ENCODE assay signal across 17 mouse cellular contexts in the genomic region with DNA sequence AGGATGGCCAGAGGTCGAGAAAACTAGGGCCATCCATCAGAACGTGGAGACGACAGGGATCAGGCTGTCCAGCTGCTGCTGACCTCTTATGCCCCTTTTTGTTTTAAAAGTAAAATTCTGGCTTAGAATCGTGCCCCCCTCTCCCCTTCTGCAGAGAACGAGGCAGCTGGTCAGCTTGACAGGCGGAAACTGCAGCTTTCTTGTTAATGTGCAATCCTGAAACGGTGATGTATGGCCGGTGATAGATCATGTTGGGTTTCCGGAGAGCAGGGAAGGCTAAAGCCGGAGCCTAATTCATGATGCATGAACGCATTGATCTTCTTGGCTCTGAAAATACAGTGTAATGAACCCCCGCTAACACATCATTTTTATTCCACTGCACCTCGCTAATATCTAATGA. TPM values are rescaled to one million over a fixed set of nuclear protein-coding genes. Genes with fewer than 3 reads are reported as not detected.
DNase-seq lines count a peak whose midpoint lies in the region; ATAC-seq and TF ChIP-seq lines count a peak whose summit lies in the region.
"Had no signal": no experiment of that assay in that cellular context is flagged by ENCODE, and none has a peak within 500 bp of the region (broad histone marks: within the 10 kb centered on the region; RNA-seq: fewer than 3 reads in every experiment).

No protein-coding gene starts in this region.

- TF ChIP-seq POLR2A in brain, embryonic 14.5 days (IDR thresholded peaks at IDR 0.05; ENCODE audit: borderline replicate concordance, extremely low read depth, insufficient read depth, insufficient read length, poor library complexity, severe bottlenecking) = no peak

- peaks cover 18% of the 10 kb centered on the region for H3K4me1 ChIP-seq in hindbrain, embryonic 13.5 days (replicated peaks)
- H3K4me1 ChIP-seq in hindbrain, embryonic 16.5 days (ENCODE audit: control insufficient read depth, insufficient read depth, low read depth, low read length) = peaks cover 11% of the 10 kb centered on the region

- peak overlapping the region; percentile 40; the same call in 1 of the 2 replicates for H3K27ac ChIP-seq in hindbrain, embryonic 13.5 days
- no peak overlapping the region for H3K27ac ChIP-seq in hindbrain, embryonic 16.5 days (ENCODE audit: low read depth, low read length)
- H3K27ac ChIP-seq: lung, embryonic 15.5 days; stomach, postnatal 0 days had no signal

- H3K36me3 ChIP-seq in hindbrain, embryonic 13.5 days = no peaks in the 10 kb centered on the region
- no peaks in the 10 kb centered on the region for H3K36me3 ChIP-seq in hindbrain, embryonic 16.5 days (ENCODE audit: control insufficient read depth, insufficient read depth, low read length)
- H3K36me3 ChIP-seq: lung, embryonic 15.5 days had no signal

- H3K4me3 ChIP-seq in hindbrain, embryonic 13.5 days = no peak overlapping the region
- no peak overlapping the region for H3K4me3 ChIP-seq in hindbrain, embryonic 16.5 days (ENCODE audit: low read length)
- H3K4me3 ChIP-seq: lung, embryonic 15.5 days had no signal

- no peaks in the 10 kb centered on the region for H3K9me3 ChIP-seq in hindbrain, embryonic 13.5 days
- H3K9me3 ChIP-seq in hindbrain, embryonic 16.5 days (ENCODE audit: control insufficient read depth, low read length) = no peaks in the 10 kb centered on the region
- H3K9me3 ChIP-seq: lung, embryonic 15.5 days had no signal

- peak; percentile 42 for DNase-seq in brain, embryonic 14.5 days (ENCODE audit: low read depth)
- DNase-seq in embryo, embryonic 9.5 days (ENCODE audit: extremely low spot score) = peak; percentile 35
- peak; percentile 54 for DNase-seq in neural tube, embryonic 10.5 days (ENCODE audit: extremely low spot score, low spot score)
- DNase-seq in B cell, adult 2 months = no peak
- DNase-seq in cerebellum, postnatal 14 days = no peak
- DNase-seq: adrenal gland, adult 8-10 months; cerebellum, adult 9-10 months; gastrocnemius, postnatal 25 days; right cerebral cortex, postnatal 14 days; thymus, postnatal 25 days had no signal

- no peak overlapping the region for H3K9ac ChIP-seq in hindbrain, embryonic 13.5 days
- H3K9ac ChIP-seq in hindbrain, embryonic 16.5 days (ENCODE audit: low read depth, low read length) = no peak overlapping the region
- H3K9ac ChIP-seq: lung, embryonic 15.5 days had no signal

- no peak for TF ChIP-seq CTCF in brain, embryonic 14.5 days (IDR thresholded peaks at IDR 0.05; ENCODE audit: borderline replicate concordance, extremely low read depth, insufficient read depth, insufficient read length)

- no peaks in the 10 kb centered on the region for H3K27me3 ChIP-seq in hindbrain, embryonic 13.5 days
- H3K27me3 ChIP-seq in hindbrain, embryonic 16.5 days (replicated peaks; ENCODE audit: control insufficient read depth, insufficient read depth, low read length) = no peaks in the 10 kb centered on the region
- H3K27me3 ChIP-seq: lung, embryonic 15.5 days had no signal

- WGBS in hindbrain, embryonic 13.5 days = 35% methylated on average over 13 of the region's 13 CpGs
- 49% methylated on average over 13 of the region's 13 CpGs for WGBS in hindbrain, embryonic 16.5 days

- no peak for ATAC-seq in hindbrain, embryonic 13.5 days (ENCODE audit: low FRiP score)
- no peak for ATAC-seq in hindbrain, embryonic 16.5 days
- ATAC-seq: intestine, embryonic 16.5 days had no signal

- no peak overlapping the region for H3K4me2 ChIP-seq in hindbrain, embryonic 13.5 days
- no peak overlapping the region for H3K4me2 ChIP-seq in hindbrain, embryonic 16.5 days (ENCODE audit: low read length)
- H3K4me2 ChIP-seq: heart, embryonic 11.5 days; liver, embryonic 11.5 days; lung, embryonic 15.5 days had no signal

RNA-seq across cellular contexts. Expression of gene Cadm1, which starts 24.0 kb away (rescaled TPM):
- polyA plus RNA-seq in hindbrain, embryonic 13.5 days (2015; fragmentation: Nextera tagmentation; extraction: Ambion mirVana) = 166 and 180 TPM in 2 replicates
- polyA plus RNA-seq in hindbrain, embryonic 16.5 days (2015; fragmentation: Nextera tagmentation; extraction: Ambion mirVana) = 218 and 226 TPM in 2 replicates
- 78.1 and 103 TPM in 2 replicates for polyA plus RNA-seq in brain, embryonic 14.5 days (2012; rRNA removed)

Comparison
In these comparisons a context has a peak if more than half of its experiments do, and no peak if none do; other contexts are left out.
1. DNase-seq: peak in brain, embryonic 14.5 days (single experiment), embryo, embryonic 9.5 days (single experiment) and neural tube, embryonic 10.5 days (single experiment); none in B cell, adult 2 months (0 of 2) and cerebellum, postnatal 14 days (0 of 2).